Mouse (Mus musculus) stomach, postnatal 0 days (tissue): ENCODE data around the gene Ccdc138.

Experiments used
- CTCF ChIP-seq: IDR thresholded peaks from 2 replicates; pipeline ENCODE4 v1.5.1; 2016; ENCODE audit warnings: antibody characterized with exemption, low read depth, mild to moderate bottlenecking, moderate library complexity
- EP300 ChIP-seq: optimal IDR thresholded peaks from 2 replicates; pipeline ENCODE3; 2016; ENCODE audit warnings: antibody characterized with exemption

- TF ChIP-seq EP300 (no peak), CTCF (no peak)
These were observed 96.7 kb downstream of the Ccdc138 start for GRCm38 (mm10) chr10:58594486-58594885.
